Mouse (Mus musculus) liver, postnatal 0 days (tissue): ENCODE results near the gene Dcaf5.

Source experiments
- CTCF ChIP-seq: sonication (generic); IDR thresholded peaks from 2 replicates; pipeline ENCODE4 v1.5.1; 2016; ENCODE audit warnings: antibody characterized with exemption, low read depth
- EP300 ChIP-seq: IDR thresholded peaks from 2 replicates; pipeline ENCODE4 v1.6.1; 2016; ENCODE audit warnings: antibody characterized with exemption, low read depth, mild to moderate bottlenecking

DNA sequence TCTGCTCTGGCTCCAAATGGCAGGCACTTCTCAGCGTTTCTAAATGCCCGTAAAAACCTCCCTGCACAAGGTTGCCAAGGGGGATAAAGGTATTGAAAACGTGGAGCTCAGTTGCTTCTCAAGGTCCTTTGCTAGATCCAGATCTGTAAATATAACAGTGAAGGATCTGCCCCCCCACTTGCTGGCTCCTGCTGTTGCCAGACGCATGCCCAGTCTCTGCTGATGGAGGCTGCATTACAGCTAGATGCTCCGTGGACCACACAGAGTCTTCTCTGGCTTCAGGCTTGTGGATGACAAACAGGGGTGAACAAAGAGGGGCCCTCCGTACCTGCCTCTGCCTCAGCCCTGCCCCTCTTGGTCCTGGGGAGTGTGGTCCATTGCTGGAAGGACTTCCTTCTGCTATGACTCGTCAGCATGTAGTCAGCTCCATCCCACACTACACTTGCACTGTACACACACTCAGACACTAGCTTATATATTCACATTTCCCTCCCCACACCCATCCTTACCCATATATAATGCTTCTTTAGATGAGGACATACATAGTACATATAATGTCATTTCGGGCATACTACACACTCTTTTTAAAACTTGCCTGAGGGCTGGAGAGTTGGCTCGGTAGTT is 135.5 kb downstream of the Dcaf5 start:
- TF ChIP-seq CTCF (no peak), EP300 (no peak)
